Mouse (Mus musculus) ovary, adult 18-20 months (tissue): Measurements from ENCODE around the gene Dxo.
"Not testable (repeated sequence)": the region's sequence is repeated elsewhere in the genome, so short reads cannot be mapped to it uniquely, and the experiment has no call there.

ENCODE experiments used
- DNase-seq: peaks from one replicate; pipeline ENCODE4 v3.0.0; 2022; ENCODE audit warnings: low spot score, mixed read lengths

Dxo gene

DNA sequence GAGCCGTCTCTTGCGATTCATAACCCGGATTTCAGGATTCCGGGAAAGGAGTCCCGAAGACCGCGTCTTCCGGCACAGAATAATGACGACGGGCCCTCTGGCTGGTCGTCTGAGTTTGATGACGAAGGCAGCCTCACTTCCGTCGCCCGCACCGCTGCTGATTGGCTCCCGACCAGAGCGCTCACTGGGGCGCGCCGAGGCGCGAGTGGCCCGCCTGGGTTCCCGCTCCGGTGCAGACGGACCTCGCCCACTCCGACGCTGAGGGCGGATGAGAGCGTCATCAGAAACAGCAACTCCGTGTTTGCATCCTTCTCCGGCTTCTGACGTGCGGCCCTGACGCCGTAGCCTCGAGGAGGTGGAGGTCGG lies at the start of gene Dxo, which contains the start of gene Stk19:
TSS of gene Dxo (plus strand) at position 164 of the 366 bp plus-strand sequence.
TSS of gene Stk19 (minus strand) at position 90 of the 366 bp plus-strand sequence.
- DNase-seq: peak; percentile 92

DNA sequence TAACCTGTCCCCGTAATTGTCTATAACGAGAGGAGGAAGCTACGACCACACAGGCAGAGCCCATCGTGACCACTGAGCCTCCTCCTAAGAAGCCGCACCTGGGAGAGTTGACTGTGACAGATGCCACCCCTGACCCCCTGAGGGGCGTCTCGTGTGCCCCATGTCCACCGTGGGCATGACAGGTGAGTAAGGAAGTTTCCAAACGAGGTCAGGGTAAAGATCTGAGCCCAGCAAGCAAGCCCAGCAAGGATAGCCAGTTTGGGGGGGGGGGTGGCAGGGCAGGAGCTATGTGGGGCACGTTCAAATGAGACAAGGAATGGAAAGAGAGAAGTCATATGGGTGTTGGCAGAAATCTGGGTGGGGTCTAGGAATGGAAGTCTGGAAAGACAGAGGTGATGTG lies 41.8 kb upstream of the Dxo start:
- no peak for DNase-seq

DNA sequence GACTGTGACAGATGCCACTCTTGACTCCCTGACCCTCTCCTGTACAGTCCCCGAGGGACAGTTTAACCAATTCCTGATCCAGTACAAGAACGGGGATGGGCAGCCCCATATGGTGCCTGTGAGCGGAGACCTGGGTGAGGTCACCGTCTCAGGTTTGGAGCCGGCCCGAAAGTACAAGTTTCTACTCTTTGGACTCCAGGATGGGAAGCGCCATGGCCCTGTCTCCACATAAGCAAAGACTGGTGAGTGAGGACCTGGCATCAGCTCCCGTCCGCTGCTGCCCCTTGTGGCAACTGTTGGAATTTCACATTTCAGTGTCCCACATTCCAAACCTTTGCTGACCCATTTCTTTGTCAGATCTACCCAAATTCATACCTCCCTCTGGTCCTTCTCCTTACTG lies 41.2 kb upstream of the Dxo start:
- DNase-seq: no peak

DNA sequence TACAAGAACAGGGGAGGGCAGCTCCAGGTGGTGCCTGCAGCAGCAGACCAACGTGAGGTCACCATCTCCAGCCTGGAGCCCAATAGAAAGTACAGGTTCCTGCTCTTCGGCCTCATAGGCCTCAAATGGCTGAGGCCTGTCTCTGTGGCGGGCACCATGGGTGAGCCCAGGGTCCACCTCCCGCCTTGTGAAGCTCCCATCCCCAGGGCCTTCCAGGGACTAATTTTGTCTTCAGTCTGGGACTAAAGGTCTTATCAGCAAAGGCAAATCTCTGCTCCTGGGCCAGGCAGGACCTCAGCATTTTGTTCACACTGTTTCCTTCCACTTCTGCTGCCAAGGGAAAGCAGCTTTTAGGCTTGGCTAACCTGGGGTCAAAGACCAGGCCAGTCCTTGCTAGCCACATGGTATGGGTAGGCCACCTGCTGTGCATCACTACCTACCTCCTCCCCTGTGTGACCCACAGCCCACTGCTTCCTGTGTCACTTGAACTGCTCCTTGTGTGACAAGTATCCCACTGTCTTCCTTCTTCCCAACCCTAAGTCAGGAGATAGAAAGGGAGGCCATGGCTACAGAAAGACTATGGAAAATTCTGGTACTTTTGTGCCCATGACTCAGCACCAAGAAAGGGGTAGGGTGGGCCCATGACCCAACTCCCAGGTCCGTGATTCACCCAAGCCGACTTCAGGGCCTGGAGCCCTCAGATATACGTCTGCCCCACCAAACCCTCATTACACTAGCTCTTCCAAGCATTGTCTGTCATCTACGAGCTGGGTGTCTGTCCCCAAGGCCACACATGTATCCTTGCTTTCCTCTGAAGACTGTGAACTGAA lies 40.3 kb upstream of the Dxo start:
- DNase-seq: no peak

DNA sequence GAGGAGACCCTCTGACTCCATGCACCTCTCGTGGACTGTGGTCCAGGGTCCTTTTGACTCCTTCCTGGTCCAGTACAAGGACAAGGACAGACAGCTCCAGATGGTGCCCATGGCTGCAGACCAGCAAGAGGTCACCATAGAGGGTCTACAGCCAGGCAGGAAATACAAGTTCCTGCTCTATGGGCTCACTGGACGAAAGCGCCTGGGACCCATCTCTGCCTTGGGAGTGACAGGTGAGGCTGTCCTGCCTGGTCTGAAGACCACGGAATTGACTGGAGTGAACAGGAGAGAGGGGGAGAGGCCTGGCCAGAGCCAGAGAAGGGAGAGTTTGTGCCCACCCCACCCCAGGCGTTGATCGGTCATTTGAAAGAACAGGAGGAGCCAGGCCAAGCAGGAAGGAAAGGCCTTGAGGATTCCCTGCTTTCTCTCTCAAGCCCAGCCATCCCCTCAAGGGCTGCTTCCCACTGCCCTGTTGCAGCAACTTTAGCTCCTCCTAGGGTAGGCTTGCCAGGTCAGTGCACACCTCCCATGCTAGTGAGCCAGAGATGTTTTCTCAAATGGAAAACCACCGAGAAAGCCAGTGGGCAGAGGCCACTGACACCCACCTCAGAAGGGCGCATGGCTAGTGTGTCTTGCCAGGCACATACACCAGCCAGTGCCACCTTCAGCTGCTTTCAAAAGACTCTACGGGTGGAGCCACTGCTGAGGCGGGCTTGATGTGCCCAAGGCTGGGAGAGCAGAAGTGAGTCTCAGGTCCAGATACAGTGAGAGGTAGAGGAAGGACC lies 39.4 kb upstream of the Dxo start:
- DNase-seq: not testable (repeated sequence)

DNA sequence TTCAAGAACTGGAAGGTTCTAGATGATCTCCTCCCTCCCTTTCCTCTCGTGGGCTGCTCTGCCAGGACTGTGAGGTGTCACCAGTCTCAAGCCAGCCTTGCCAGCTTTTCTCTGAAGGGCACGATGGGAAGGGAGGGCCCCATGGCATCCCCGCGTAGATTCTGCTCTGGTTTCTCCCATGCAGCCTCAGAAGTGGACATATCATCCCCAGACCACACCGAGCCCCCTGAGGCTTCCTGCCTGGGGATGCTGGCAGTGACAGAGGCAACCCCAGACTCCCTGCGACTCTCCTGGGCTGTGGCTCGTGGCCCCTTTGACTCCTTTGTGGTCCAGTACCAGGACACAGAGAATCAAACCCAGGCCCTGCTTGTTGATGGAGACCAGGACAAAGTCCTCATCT lies 38.7 kb upstream of the Dxo start:
- DNase-seq: not testable (repeated sequence)

DNA sequence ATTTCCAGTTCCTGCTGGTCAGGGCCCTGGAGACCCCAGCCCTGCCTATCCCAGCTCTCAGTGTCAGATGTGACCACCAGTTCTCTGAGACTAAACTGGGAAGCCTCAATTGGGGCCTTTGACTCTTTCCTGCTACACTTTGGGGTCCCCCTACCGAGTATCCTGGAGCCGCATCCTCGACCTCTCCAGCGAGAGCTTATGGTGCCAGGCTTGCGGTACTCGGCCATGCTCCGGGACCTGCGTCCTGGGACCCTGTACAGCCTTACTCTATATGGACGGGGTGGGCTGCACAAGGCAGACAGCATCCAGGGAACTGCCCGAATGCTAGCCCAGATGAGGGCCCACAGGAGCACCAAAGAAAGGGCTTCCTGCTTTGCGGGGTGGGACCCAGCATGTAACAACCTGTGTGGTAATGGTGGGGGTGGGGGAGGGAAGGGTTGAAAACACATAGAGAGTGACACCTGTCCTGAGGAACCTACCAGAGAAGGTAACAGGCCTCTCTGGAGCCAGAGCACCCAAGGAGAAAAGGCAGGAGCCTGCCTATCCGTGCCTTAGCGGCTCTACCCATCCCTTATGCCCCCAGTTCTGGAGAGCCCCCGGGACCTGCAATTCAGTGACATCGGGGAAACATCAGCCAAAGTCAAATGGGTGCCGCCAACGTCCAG lies 37.8 kb upstream of the Dxo start:
- no peak for DNase-seq

DNA sequence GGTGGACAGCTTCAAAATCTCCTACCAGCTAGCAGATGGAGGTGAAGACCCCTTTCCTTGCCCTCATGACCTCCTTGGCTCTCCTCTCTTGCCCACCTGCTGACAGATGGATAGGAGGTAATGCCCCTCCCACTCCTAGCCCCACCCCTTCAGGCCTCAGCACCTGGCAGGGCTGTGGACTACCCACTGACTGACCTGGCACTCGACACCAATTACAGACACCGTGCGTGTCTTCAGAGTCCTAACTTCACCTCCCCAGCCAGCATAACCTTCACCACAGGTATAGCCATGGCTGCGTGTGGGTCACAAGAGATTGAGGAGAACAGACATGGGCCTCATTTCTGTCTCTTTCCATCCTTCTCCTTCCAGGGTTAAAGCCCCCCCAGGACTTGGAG lies 37.3 kb upstream of the Dxo start:
- DNase-seq: no peak

DNA sequence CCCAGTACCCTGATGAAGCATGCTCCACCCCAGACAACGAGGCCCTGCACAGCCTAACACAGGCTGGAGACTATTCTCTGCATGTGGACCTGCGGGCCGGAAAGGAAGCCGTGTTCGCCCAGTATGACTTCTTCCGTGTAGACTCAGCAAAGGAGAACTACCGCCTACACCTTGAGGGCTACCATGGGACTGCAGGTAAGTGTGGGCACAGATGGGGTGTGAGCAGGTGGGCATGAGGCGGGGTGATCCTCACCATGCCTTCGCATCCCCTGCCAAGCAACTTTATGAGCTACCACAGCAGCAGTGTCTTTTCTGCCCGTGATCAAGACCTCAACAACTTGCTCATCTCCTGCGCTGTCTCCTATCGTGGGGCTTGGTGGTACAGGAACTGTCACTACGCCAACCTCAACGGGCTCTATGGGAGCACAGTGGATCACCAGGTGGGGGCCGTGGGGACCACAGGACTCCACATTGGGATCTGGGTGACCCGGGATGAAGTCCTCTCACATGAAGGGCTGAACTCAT lies 36.0 kb upstream of the Dxo start:
- not testable (repeated sequence) for DNase-seq

DNA sequence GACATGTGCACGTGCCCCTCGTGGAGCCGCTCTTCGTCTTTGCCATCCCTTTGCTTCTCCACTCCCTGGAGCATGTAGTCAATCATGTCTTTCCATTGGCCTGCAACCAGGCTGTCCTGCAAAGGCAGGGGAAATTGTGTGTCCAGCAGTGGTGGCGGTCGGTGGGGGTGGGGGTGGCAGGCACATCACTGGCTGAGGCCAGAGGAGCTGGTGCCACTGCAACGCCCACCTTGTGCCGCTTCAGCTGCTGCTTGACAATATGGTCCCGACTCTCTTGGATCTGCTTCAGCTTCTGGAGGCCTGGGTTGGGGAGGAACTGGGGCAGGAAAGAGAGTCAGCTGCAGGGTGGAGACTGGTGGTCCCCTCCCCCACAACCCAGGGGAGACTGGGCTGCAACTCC lies 34.1 kb upstream of the Dxo start:
- DNase-seq: not testable (repeated sequence)

DNA sequence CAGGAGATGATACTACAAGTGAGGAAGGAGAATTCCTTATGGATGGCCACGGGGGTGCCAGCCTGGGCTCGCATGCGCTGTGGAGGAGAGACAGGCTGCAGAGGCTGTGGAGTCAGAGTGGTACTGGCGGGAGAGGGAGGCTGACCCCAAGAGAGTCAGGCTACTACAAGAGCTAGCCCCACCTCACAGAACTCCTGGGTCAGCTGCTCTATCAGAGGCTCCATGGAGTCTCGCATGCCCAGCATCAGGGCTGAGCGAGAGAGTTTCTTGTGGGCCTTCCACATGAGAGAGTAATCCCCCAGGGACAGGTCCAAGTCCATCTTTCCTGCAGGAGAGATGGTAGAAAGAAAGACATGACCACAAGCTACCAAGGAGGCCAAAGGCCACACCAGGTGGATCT lies 33.5 kb upstream of the Dxo start:
- DNase-seq: not testable (repeated sequence)

DNA sequence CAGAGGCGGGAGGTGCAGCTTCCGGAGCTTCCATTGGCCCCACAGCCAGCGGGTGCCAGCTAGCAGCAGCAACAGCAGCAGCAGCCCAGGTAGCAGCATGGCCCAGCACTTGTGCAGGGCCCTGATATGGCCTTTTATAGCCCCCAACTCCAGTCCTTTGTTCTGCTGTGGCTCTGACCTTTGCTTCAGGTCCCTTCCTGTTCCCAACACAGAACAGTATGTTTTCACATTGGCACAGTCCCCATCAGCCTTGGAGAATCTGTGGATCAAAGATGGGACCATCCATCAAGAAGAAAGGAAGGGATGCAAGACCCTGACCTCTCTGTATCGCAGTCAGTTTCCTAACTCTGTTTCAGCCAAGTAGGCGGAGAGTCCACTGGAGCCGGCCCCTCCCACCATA lies 32.5 kb upstream of the Dxo start, which contains the start of gene Cyp21a1:
TSS of gene Cyp21a1 (minus strand) at position 261 of the 400 bp plus-strand sequence.
- not testable (repeated sequence) for DNase-seq

DNA sequence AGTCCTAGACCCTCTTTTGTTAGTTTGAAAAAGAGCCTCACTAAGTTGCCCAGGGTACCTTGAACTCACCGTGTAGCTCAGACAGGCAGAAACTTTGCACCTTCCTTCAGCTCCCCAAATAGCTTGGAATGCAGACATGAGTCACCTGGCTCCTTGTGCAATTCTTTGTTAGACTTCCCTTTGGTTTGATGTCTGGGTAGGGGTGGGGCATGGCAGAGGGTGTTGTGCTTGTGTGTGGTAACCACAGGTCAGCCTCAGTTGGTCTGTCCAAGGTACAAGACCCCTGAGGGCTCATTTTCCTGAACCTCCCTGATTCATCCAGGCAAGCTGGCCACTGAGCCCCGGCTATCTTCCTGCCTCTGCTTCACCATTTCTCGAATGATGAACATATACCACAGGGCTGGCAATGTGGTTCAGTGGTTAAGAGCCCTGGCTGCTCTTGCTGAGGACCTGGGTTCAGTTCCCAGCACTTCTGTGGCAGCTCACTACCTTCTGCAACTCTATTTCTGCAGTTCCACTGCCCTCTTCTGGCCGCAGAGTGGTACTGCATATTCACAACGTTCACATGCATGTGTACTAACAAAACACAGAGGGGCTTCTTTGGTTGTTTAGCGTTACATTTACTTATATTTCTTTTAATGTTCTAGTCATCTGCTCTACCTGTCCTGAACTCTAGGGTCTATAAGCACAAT lies 31.8 kb upstream of the Dxo start:
- no peak for DNase-seq

DNA sequence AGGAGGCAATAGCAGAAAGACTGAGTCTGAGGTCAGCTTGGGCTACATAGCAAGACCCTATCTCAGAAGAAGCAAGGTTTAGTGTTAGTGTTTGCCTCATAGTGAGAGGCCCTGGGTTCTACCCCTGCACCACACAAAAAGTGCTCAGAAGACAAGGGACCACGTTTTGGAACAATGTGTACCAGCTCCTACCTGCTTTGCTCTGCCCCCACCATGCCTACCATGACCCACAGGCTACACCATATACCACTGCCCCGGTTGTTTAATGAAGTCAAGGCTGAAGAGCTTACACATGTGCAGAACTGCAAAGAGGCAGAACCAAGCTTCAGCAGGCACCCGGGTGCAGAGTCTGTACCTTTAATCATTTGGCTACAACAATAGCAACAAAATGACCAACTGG lies 29.6 kb upstream of the Dxo start:
- DNase-seq: no peak

DNA sequence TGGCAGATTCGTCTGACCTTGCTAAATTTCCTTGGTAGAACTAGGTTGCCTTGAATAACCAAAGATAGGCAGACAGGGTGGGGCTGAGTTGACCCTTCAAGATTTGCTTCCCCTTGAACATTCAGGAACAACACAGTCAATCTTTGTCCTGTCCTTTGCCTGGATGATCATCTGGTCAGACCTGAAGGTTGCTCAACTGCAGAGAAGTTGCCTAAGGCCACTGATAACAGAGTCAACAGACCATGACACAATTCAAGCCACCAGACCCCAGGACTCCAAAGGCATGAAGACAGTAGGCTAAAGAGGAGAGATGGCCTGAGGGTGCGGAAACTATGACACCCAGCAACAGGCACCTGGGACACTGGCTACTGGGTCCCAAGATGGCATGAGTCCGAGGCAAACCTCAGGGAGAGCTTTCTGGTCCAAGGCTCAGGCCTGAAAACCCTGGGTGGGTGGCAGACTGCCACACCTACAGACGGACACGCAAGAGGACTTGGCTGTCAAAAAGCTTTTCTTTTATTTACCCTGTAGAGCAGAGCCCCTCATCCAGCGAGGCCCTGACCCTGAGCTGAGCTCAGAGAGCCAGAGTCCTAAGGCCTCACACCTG lies 28.1 kb upstream of the Dxo start:
- DNase-seq: no peak

DNA sequence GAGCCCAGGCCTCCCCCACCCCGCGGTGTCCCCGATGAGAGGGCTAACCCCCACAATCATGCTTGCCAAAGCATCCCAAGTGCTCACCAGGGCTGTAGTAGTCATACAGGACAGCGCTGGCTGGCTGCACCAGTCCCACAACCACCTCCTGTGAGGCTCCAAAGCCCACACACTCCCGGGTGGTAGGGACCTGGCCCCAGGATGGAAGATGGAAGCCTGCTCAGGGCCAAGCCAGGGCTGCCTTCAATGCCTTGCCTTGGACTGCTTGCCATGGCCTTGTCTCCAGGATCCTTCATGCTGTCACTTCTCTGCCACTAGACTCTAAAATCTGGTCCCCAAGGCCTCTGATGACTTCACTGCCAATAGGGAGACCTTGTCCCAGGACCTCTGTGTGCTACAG lies 26.4 kb upstream of the Dxo start:
- DNase-seq: not testable (repeated sequence)

DNA sequence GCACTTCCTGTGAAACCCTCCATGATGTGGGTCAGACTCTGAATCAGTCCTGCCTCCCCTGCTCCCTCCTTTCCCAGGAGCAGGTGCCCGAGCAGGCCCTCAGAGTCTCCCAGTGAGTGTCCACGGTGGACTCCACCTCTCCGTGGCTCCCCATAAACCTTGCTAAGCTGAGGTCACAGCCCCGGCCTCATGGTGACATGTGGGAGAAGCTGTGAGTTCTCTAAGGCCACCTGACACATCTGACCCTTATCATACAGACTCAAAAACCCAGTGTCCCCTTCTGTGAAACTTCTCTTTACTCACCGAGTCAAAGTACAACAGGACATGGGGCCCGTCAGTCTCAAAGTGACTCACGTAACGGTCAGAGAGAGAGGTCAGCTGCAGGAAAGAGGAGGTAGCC lies 26.0 kb upstream of the Dxo start:
- DNase-seq: not testable (repeated sequence)

DNA sequence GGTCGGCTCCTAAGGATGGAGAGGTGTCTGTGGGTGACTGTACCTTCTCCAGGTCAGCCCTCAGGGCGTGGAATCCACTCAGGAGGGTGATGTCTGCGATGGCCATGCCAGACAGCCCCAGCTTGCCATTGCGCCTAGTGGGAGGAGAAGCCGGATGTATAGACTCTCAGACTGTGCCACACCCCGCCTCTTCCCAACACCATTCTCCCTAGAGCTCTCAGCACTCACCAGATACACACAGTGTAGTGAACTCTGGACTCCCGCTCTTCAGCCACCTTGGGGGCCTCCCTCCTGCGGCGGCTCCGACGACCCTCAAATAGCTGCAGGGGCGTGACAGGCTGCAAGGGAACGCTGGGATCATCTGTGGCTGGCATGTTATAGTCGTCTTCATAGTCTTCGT lies 25.5 kb upstream of the Dxo start:
- DNase-seq: no peak

DNA sequence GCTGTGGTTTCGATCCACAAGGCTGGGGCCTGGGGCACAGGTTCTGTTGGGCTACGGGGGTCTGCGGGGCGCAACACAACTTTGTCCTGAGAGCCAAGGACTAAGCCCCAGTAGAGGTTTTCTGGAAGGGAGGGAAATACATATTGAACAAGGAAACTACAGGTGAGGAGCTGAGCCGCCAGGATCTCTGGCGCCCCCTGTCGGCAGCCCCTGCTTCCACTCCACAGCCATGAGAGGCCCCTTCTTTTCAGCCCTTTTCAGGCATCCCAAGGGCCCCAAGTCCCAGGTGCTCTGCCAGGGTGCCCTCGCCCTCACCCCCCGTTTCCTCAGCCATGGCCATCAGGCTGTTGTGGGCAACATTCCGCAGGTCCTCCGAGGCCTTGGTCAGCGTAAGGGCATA lies 23.1 kb upstream of the Dxo start:
- not testable (repeated sequence) for DNase-seq

DNA sequence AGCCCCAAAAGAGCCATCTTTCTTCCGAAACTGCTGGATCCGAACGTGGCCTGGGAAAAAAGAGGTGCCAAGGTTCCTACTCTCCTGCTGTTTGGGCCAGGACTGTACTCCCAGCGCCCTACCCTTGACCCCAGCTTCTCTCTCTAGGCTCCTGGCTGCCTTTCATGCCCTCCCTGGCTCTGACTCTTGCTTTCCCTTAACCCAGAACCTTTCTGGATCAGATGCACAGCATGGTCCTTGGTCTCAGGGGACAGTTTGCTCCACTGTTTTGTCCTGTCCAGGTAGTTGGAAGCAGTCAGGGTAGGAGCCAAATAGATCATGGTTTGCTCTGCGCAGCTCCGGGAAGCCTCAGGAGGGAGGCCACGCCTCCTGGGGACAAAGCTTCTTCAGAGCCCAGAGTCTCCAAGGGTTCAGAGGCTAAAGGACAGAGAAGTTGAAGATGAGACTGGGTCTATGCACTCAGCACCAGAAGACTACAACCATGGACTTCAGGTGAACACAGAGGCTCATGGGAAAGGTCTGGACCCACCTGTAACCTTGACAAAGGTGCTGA lies 21.9 kb upstream of the Dxo start:
- DNase-seq: no peak

DNA sequence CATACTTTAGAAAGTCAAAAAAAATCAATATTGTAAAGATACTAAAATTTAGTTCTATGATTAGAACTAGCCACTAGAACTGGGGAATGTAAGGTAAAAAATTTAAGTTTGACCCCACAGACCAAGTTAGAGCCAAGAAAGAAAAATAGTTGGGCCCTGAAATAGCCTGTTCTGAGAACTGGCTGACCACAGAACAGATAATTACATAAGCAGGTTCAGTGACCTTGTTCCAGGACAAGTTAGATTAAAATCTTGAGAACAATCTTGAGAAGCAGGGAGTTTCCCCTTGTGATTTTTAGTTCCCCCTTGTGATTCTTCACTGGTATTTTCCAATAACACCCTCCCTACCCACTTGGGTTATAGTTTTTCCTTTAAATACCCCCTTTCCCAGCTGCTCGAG lies 6.0 kb upstream of the Dxo start:
- DNase-seq: not testable (repeated sequence)
